8 mouse cellular contexts compared by ENCODE assay signal in genomic region chr4:87401316-87402172, GRCm38 (mm10).
DNase-seq lines count a peak whose midpoint lies in the region; ATAC-seq and TF ChIP-seq lines count a peak whose summit lies in the region.

No protein-coding gene starts in this region.

- peak overlapping the region; percentile 33 for H3K4me2 ChIP-seq in hindbrain, embryonic 13.5 days
- no peak overlapping the region for H3K4me2 ChIP-seq in neural tube, embryonic 11.5 days (ENCODE audit: low read depth)

- peak; percentile 63 for ATAC-seq in hindbrain, embryonic 13.5 days (ENCODE audit: low FRiP score)
- no peak for ATAC-seq in neural tube, embryonic 11.5 days (ENCODE audit: insufficient read depth, low FRiP score, low TSS enrichment)

- 8% methylated on average over 20 of the region's 20 CpGs for WGBS in cerebellum, adult 2 months
- WGBS in hindbrain, embryonic 13.5 days = 41% methylated on average over 20 of the region's 20 CpGs
- WGBS in neural tube, embryonic 11.5 days = 49% methylated on average over 20 of the region's 20 CpGs

- H3K4me3 ChIP-seq in cerebellum, adult 2 months (replicated peaks; ENCODE audit: insufficient read depth, low read depth, low read length) = peak overlapping the region; percentile 48
- H3K4me3 ChIP-seq in hindbrain, embryonic 13.5 days = no peak overlapping the region
- no peak overlapping the region for H3K4me3 ChIP-seq in neural tube, embryonic 11.5 days (ENCODE audit: low read depth, low read length)

- no peak for TF ChIP-seq CTCF in cerebellum, adult 2 months (IDR thresholded peaks at IDR 0.05; ENCODE audit: borderline replicate concordance, insufficient read depth, low read depth, low read length)

- peaks cover 12% of the 10 kb centered on the region; the same call in 1 of the 2 replicates for H3K4me1 ChIP-seq in cerebellum, adult 2 months (ENCODE audit: control insufficient read depth, insufficient read depth, low read length)
- H3K4me1 ChIP-seq in hindbrain, embryonic 13.5 days (replicated peaks) = peaks cover 11% of the 10 kb centered on the region
- H3K4me1 ChIP-seq in neural tube, embryonic 11.5 days (ENCODE audit: control insufficient read depth, insufficient read depth, low read length) = no peaks in the 10 kb centered on the region

- peak; percentile 32 for DNase-seq in MN1 (ENCODE audit: low spot score)
- peak; percentile 75 to 88 for DNase-seq in cerebellum, adult 2 months
- DNase-seq in frontal cortex, postnatal 25 days (ENCODE audit: low spot score in 2 of 2) = peak; percentile 13 to 16
- peak; percentile 28 to 82 for DNase-seq in left cerebral cortex, postnatal 25 days (ENCODE audit: low spot score in 2 of 2)
- peak; percentile 50 for DNase-seq in neural tube, embryonic 11.5 days (ENCODE audit: low spot score)
- no peak for DNase-seq in thymus, postnatal 10 days (ENCODE audit: low spot score in 2 of 2)
- no peak for DNase-seq in testis, postnatal 10 days (ENCODE audit: low spot score)

- H3K27ac ChIP-seq in cerebellum, adult 2 months (ENCODE audit: insufficient read depth, low read length) = peak overlapping the region; percentile 79
- peak overlapping the region; percentile 19 for H3K27ac ChIP-seq in hindbrain, embryonic 13.5 days
- H3K27ac ChIP-seq in neural tube, embryonic 11.5 days (ENCODE audit: low read depth, low read length) = 0 out of 2 replicates have a peak overlapping the region, but pooled peaks have one; percentile 20

- H3K36me3 ChIP-seq in hindbrain, embryonic 13.5 days = no peaks in the 10 kb centered on the region
- H3K36me3 ChIP-seq in neural tube, embryonic 11.5 days (ENCODE audit: control insufficient read depth, insufficient read depth, low read length) = no peaks in the 10 kb centered on the region

- intact Hi-C loops in left cerebral cortex, postnatal 25 days (cut with DNase I) = loop anchor here (5.0 kb wide), 1 partner anchor 326 kb away; no protein-coding TSS in a partner anchor

- no peak for TF ChIP-seq POLR2A in cerebellum, adult 2 months (IDR thresholded peaks at IDR 0.05; ENCODE audit: borderline replicate concordance, insufficient read depth, low read length)

- H3K27me3 ChIP-seq in cerebellum, adult 2 months (ENCODE audit: control insufficient read depth, insufficient read depth, low read length) = no peaks in the 10 kb centered on the region
- no peaks in the 10 kb centered on the region for H3K27me3 ChIP-seq in hindbrain, embryonic 13.5 days
- no peaks in the 10 kb centered on the region for H3K27me3 ChIP-seq in neural tube, embryonic 11.5 days (ENCODE audit: control insufficient read depth, insufficient read depth, low read length)

- H3K9me3 ChIP-seq in hindbrain, embryonic 13.5 days = no peaks in the 10 kb centered on the region
- H3K9me3 ChIP-seq in neural tube, embryonic 11.5 days (ENCODE audit: control insufficient read depth, low read length) = no peaks in the 10 kb centered on the region

- H3K9ac ChIP-seq in hindbrain, embryonic 13.5 days = peak overlapping the region; percentile 19; the same call in 1 of the 2 replicates
- no peak overlapping the region for H3K9ac ChIP-seq in neural tube, embryonic 11.5 days (ENCODE audit: low read length)

Comparison
In these comparisons a context has a peak if more than half of its experiments do, and no peak if none do; other contexts are left out.
1. DNase-seq: peak in MN1 (single experiment), cerebellum, adult 2 months (2 of 2), frontal cortex, postnatal 25 days (2 of 2), left cerebral cortex, postnatal 25 days (2 of 2) and neural tube, embryonic 11.5 days (single experiment); none in thymus, postnatal 10 days (0 of 2) and testis, postnatal 10 days (single experiment).
2. H3K27ac ChIP-seq: peak in every context shown above with its lines; median percentile 79 in cerebellum, adult 2 months; 20 in neural tube, embryonic 11.5 days; 19 in hindbrain, embryonic 13.5 days.